Mouse (Mus musculus): ENCODE results near the gene Ceacam11. TPM values are rescaled to one million over a fixed set of nuclear protein-coding genes. Genes with fewer than 3 reads are reported as not detected.
"Not testable (repeated sequence)": the region's sequence is repeated elsewhere in the genome, so short reads cannot be mapped to it uniquely, and the experiment has no call there.

Ceacam11 gene
- polyA plus RNA-seq (2015; fragmentation: Nextera tagmentation; extraction: Ambion mirVana): not detected in 2 replicates

GRCm38 (mm10) chr7:17971824-17972223 is at the start of gene Ceacam11:
Ceacam11 (plus strand) TSS chr7:17972124.
- Histone ChIP-seq H3K4me3 (replicated peaks; ENCODE audit: low read depth, low read length) (no peak within 1 kb of the TSS), H3K9ac (ENCODE audit: low read depth, low read length) (no peak within 1 kb of the TSS), H3K36me3 (ENCODE audit: insufficient read depth, low read length) (no peaks in the 10 kb centered on the region), H3K27me3 (ENCODE audit: insufficient read depth, low read length) (no peaks in the 10 kb centered on the region), H3K27ac (no peak within 1 kb of the TSS), H3K4me1 (replicated peaks; ENCODE audit: insufficient read depth, low read length) (no peaks in the 10 kb centered on the region), H3K9me3 (replicated peaks; ENCODE audit: low read length) (0 out of 2 replicates have a peak, but pooled peaks cover 6% of the 10 kb centered on the region), H3K4me2 (ENCODE audit: low read length) (no peak within 1 kb of the TSS)
- ATAC-seq (replicated peaks; ENCODE audit: low FRiP score, low read depth): no peak
- 82% methylated on average over 4 of the region's 4 CpGs for WGBS
- DNase-seq (ENCODE audit: low spot score): no peak
- no peak for TF ChIP-seq CTCF (IDR thresholded peaks at IDR 0.05; ENCODE audit: low read depth)

- not testable (repeated sequence) for H3K4me1 ChIP-seq (replicated peaks; ENCODE audit: insufficient read depth, low read length); H3K9ac ChIP-seq (ENCODE audit: low read depth, low read length); DNase-seq (ENCODE audit: low spot score); H3K27me3 ChIP-seq (ENCODE audit: insufficient read depth, low read length); H3K4me2 ChIP-seq (ENCODE audit: low read length); ATAC-seq (replicated peaks; ENCODE audit: low FRiP score, low read depth); H3K27ac ChIP-seq; H3K4me3 ChIP-seq (replicated peaks; ENCODE audit: low read depth, low read length); H3K9me3 ChIP-seq (replicated peaks; ENCODE audit: low read length); H3K36me3 ChIP-seq (ENCODE audit: insufficient read depth, low read length)
- WGBS: 98% methylated on average over 1 of the region's 1 CpGs
Observed at GRCm38 (mm10) chr7:18001131-18001530, 29.2 kb downstream of the Ceacam11 start.

- DNase-seq (ENCODE audit: low spot score): no peak
- no peak within 1 kb of the TSS for H3K27ac ChIP-seq
- no peak within 1 kb of the TSS for H3K4me3 ChIP-seq (replicated peaks; ENCODE audit: low read depth, low read length)
- no peaks in the 10 kb centered on the region for H3K4me1 ChIP-seq (replicated peaks; ENCODE audit: insufficient read depth, low read length)
- no peaks in the 10 kb centered on the region for H3K9me3 ChIP-seq (replicated peaks; ENCODE audit: low read length)
- no peak for ATAC-seq (replicated peaks; ENCODE audit: low FRiP score, low read depth)
- H3K9ac ChIP-seq (ENCODE audit: low read depth, low read length): no peak within 1 kb of the TSS
- WGBS: 77% methylated on average over 4 of the region's 4 CpGs
- TF ChIP-seq CTCF (IDR thresholded peaks at IDR 0.05; ENCODE audit: low read depth): no peak
- H3K4me2 ChIP-seq (ENCODE audit: low read length): no peak within 1 kb of the TSS
- H3K27me3 ChIP-seq (ENCODE audit: insufficient read depth, low read length): no peaks in the 10 kb centered on the region
- no peaks in the 10 kb centered on the region for H3K36me3 ChIP-seq (ENCODE audit: insufficient read depth, low read length)
Observed at GRCm38 (mm10) chr7:18009589-18009988, 37.7 kb downstream of the Ceacam11 start, which contains the start of gene Ceacam13. Ceacam13 (plus strand) TSS chr7:18009889.

Small RNA genes lying within 50 kb of the gene (microRNA-seq; reads per million reads assigned to microRNA genes)
- not detected for gene Gm22414

Other genes starting within 250 kb of the Ceacam11 start
- not detected in 2 replicates for gene Ceacam14, start 159.5 kb upstream of the Ceacam11 start, polyA plus RNA-seq (2015; fragmentation: Nextera tagmentation; extraction: Ambion mirVana)
- gene Gm5155, start 100.4 kb upstream of the Ceacam11 start, polyA plus RNA-seq (2015; fragmentation: Nextera tagmentation; extraction: Ambion mirVana): not detected in 2 replicates
- not detected in 2 replicates for gene Ceacam13, start 37.8 kb downstream of the Ceacam11 start, polyA plus RNA-seq (2015; fragmentation: Nextera tagmentation; extraction: Ambion mirVana)
- not detected in 2 replicates for gene Ceacam12, start 93.8 kb downstream of the Ceacam11 start, polyA plus RNA-seq (2015; fragmentation: Nextera tagmentation; extraction: Ambion mirVana)
- not detected in 2 replicates for gene Igfl3, start 204.4 kb downstream of the Ceacam11 start, polyA plus RNA-seq (2015; fragmentation: Nextera tagmentation; extraction: Ambion mirVana)